Comparison of ENCODE assay signal across 19 mouse cellular contexts in the genomic region with DNA sequence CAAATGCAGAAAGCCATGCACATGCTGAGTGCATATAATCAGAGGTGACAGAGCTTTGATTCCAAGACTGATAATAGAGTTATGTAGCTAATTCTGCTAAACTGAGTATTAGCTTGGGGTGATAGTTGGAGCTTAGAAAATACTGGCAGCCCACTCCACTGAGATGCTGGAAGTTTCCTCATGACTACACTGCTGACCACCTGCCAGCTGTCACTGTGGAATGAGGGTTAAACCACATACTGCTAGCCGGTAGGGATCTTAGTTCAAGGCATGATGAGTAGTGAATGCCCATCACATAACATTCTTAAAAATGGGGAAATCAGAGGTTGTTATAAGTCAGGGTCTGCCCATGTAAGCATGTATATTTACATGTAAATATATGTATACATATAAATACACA.
"Had no signal": no experiment of that assay in that cellular context is flagged by ENCODE, and none has a peak within 500 bp of the region (broad histone marks: within the 10 kb centered on the region; RNA-seq: fewer than 3 reads in every experiment).

No protein-coding gene starts in this region.

- H3K9me3 ChIP-seq: limb, embryonic 15.5 days had no signal

- ATAC-seq: liver, postnatal 0 days; lung, postnatal 0 days had no signal

- H3K4me1 ChIP-seq: limb, embryonic 12.5 days; limb, embryonic 15.5 days; megakaryocyte, embryonic 14.5 days; neural tube, embryonic 13.5 days had no signal

- H3K27ac ChIP-seq: kidney, postnatal 0 days; layer of hippocampus, adult 2 months; limb, embryonic 12.5 days; limb, embryonic 15.5 days; liver, embryonic 14.5 days; macrophage; neural tube, embryonic 13.5 days had no signal

- H3K27me3 ChIP-seq: limb, embryonic 12.5 days; limb, embryonic 15.5 days; megakaryocyte, embryonic 14.5 days; neural tube, embryonic 13.5 days had no signal

- H3K36me3 ChIP-seq: limb, embryonic 12.5 days; limb, embryonic 15.5 days; neural tube, embryonic 13.5 days had no signal

- H3K4me2 ChIP-seq: limb, embryonic 12.5 days; limb, embryonic 15.5 days; liver, embryonic 11.5 days; lung, embryonic 14.5 days; midbrain, embryonic 11.5 days; neural tube, embryonic 13.5 days had no signal

- H3K9ac ChIP-seq: limb, embryonic 12.5 days; limb, embryonic 15.5 days; liver, embryonic 14.5 days; liver, postnatal 0 days; lung, embryonic 14.5 days; neural tube, embryonic 13.5 days had no signal

- DNase-seq: kidney, adult 2 months; kidney, postnatal 25 days; layer of hippocampus, adult 9-11 months; liver, postnatal 0 days; lung, embryonic 14.5 days; midbrain, embryonic 14.5 days; thymus, adult 18-20 months; thymus, postnatal 36 days had no signal

- H3K4me3 ChIP-seq: layer of hippocampus, adult 2 months; limb, embryonic 12.5 days; limb, embryonic 15.5 days; megakaryocyte, embryonic 14.5 days; neural tube, embryonic 13.5 days had no signal
